Mouse (Mus musculus) heart, adult 2 months (tissue): ENCODE measurements around the gene Zfp663.

Source experiments
- CTCF ChIP-seq: fragments of 200-600 bp; IDR thresholded peaks from 2 replicates; pipeline ENCODE4 v1.8.1; 2022; ENCODE audit warnings: antibody characterized with exemption, mild to moderate bottlenecking, moderate library complexity
- EP300 ChIP-seq: fragments of 200-500 bp; IDR thresholded peaks from 2 replicates; pipeline ENCODE4 v1.6.1; 2011; ENCODE audit warnings: low read depth, low read length, control low read depth; ENCODE audit not compliant: insufficient read depth
- POLR2A ChIP-seq: fragments of 200-500 bp; IDR thresholded peaks from 2 replicates; pipeline ENCODE4 v1.6.1; 2011; ENCODE audit warnings: mild to moderate bottlenecking, low read depth, low read length, control low read depth; ENCODE audit not compliant: insufficient read depth

GRCm38 (mm10) chr2:165415795-165416194, 47.3 kb upstream of the Zfp663 start:
- TF ChIP-seq CTCF (no peak), EP300 (no peak), POLR2A (no peak)
